Mouse (Mus musculus) kidney, adult 18-20 months (tissue): ENCODE data around the gene Ccdc18.
"Not testable (repeated sequence)": the region's sequence is repeated elsewhere in the genome, so short reads cannot be mapped to it uniquely, and the experiment has no call there.

Experiments
- DNase-seq: peaks from one replicate; pipeline ENCODE4 v3.0.0; 2021

Ccdc18 gene

DNA sequence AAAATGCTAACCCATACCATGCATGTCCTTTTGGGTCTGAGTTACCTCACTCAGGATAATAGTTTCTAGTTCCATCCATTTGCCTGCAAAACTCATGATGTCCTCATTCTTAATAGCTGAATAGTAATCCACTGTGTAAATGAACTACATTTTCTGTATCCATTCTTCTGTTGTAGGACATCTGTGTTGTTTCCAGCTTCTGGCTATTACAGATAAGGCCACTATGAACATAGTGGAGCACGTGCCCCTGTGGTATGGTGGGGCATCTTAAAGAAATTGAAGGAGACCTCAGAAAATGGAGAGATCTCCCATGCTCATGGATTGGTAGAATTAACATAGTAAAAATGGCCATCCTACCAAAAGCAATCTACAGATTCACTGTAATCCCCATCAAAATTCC is 131.1 kb downstream of the Ccdc18 start:
- not testable (repeated sequence) for DNase-seq

DNA sequence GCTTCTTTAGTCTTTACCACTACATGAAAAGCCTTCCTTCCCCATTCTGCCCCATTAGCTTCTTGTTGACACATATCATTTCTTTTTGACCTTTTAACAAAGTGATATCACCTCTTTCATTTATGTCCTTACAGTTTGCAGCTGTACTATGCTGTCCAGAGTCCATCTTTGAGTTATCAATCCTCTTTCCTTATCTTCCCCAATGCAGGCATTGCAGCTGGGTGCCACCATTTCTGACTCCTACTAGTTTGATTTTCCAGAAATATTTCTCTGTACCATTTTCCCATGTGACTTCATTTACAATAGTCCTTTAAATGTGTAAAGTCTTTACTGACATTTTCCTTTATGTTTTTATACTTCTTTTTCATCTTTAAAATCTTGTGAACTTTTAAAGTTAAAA is 134.3 kb downstream of the Ccdc18 start:
- DNase-seq: no peak

DNA sequence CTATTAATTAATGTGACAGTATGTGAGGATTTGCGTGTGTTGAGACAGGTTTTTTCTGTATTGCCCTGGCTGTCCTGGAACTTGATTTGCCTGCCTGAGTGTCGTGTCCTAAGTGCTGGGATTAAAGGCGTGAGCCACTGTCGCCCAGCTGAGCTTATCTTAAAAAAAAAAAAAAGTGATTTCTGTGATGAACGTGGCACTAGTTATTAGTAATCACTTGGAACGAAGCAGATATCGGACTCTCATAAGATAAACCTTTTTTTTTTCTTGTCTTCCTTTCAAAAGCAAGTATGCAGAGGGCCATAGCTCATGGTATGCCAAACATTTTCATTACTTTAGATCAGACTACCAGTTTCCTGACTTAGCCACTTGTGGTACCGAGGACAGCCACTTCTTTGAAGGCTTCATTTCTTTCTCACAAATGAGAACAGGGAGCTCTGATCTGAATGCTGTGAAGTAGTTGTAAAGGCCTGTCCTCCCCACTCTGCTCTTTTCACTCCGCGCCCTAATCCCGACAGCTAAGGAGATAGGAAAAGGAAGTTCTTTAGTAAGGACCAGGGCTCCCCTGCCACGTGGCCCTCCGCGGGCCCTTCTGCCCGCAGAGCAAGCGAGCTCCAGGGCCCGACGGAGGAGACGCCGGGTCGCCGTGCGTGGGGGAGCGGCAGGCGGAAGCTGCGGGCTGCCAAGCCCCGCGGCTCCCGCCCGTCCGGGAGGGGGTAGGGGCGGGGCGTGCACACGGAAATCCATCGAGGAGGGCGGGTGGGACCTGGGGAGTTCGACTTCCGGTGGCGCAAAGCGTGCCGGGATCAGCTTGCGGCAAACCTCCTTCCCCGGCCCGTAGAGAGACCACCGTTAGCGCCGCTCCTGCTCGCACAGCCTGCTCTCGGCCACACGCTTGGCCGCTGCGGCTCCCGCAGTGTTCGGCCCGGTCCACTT is 135.7 kb downstream of the Ccdc18 start, which contains the start of gene Dr1:
Dr1 (plus strand) TSS at position 771 of the 936 bp plus-strand sequence.
- DNase-seq: peak; percentile 86

DNA sequence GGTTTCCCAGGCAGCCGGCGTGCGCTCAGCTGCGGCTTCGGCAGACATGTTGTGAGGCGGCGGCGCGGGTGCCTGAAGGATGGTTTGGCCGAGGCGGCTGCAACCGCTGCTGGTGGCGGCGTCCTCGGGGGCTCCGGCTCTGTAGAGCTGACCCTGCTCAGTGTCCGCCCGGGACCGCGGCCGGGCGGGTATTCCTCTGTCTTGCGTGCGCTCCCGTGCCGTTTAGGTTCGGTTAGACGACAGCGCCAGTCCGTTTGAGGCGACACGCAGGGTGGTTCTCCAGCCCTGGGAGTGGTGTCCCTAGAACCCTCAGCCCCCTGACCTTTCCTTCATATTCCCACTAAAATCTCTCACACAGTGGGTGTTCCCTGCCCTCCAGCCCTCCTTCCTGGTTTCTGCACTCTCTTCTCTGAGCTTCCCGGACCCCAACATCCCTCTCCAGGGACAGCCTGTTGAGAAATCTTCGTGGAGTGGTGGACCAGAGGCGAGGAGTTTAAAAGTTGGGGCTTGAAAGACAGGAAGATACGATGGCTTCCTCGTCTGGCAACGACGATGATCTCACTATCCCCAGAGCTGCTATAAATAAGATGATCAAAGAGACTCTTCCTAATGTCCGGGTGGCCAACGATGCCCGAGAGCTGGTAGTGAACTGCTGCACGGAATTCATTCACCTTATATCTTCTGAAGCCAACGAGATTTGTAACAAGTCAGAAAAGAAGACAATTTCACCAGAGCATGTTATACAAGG is 136.6 kb downstream of the Ccdc18 start:
- no peak for DNase-seq

DNA sequence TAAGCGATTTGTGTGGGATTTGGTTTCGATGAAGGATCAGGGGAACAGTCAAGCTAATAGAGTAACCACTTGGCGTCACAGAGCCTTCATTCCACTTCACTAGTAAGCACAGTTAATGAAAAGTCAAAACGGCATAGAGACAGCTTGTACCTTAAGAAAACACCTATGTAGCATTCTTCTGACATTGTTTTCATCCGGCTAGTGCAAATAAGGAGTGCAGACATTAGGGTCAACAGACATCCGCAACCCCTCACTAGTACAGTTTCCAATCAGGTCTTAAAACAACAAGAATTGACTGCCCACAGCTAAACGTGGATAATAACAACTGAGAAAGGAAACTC is 137.1 kb downstream of the Ccdc18 start:
- no peak for DNase-seq

DNA sequence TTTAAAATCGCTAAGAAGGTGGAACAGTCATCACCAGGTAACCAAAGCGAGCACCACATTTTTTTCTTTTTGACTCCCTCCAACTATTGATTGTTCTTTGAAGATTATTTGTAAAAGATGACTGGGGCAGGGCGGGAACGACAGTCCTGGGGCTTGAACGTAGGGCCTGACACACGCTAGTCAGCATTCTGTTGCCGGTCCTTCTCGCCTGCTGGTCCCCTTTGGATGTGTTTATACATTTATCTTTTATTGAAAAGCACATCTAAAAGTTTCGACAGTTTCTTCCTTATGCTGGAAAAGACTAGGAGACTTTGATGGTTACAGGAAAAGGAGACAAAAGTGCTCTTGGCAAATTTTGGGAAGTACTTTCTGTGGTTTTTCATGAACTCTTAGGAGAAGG is 137.7 kb downstream of the Ccdc18 start:
- DNase-seq: no peak

DNA sequence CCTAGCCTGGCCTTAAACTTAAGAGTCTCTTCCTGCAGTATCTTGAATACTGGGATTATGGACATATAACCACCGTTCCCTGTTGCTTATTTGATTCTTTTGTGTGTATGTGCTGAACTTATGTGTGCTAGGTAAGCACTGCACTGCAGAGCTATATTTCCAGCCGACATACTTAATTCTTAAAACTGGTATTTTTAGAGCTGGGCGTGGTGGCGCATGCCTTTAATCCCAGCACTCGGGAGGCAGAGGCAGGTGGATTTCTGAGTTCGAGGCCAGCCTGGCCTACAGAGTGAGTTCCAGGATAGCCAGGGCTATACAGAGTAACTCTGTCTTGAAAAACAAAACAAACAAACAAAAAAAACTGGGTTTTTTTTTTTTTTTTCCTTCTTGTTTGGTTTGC is 138.7 kb downstream of the Ccdc18 start:
- DNase-seq: not testable (repeated sequence)
